Mouse (Mus musculus) limb, embryonic 14.5 days (tissue): ENCODE measurements at regions not wholly inside any gene's neighbourhood (a gene's known extent, or its start where the extent isn't known, plus 50 kb on each side); places are given as distances from the start of the nearest gene placed in this dataset.

Experiments
- ATAC-seq: fragments of 200-750 bp; cut with Nextera tagmentation; 2 replicates; pipeline ENCODE4 v1.8.0; 2017; ENCODE audit warnings: low read depth, moderate number of reproducible peaks, moderate TSS enrichment; ENCODE audit not compliant: low FRiP score
- DNase-seq: peaks from one replicate; pipeline ENCODE4 v3.0.0-alpha.2; 2015; ENCODE audit warnings: low spot score
- H3K27ac ChIP-seq: fragments of 300-500 bp; sonication (generic); replicated peaks from 2 replicates; pipeline ENCODE4 v1.5.1; 2014; ENCODE audit warnings: low read depth, mild to moderate bottlenecking, low read length, moderate library complexity, mixed read lengths
- H3K27me3 ChIP-seq: fragments of 300-500 bp; sonication (generic); 2 replicates; pipeline ENCODE4 v1.6.1; 2014; ENCODE audit warnings: low read length, mixed read lengths; ENCODE audit not compliant: control insufficient read depth, insufficient read depth
- H3K36me3 ChIP-seq: fragments of 300-500 bp; sonication (generic); 2 replicates; pipeline ENCODE4 v1.6.1; 2014; ENCODE audit warnings: mild to moderate bottlenecking, low read length, moderate library complexity, mixed read lengths; ENCODE audit not compliant: control insufficient read depth, insufficient read depth
- H3K4me1 ChIP-seq: fragments of 300-500 bp; sonication (generic); 2 replicates; pipeline ENCODE4 v1.6.1; 2014; ENCODE audit warnings: antibody characterized with exemption, low read length, mixed read lengths; ENCODE audit not compliant: control insufficient read depth, insufficient read depth
- H3K4me2 ChIP-seq: fragments of 300-500 bp; sonication (generic); replicated peaks from 2 replicates; pipeline ENCODE4 v1.6.1; 2014; ENCODE audit warnings: low read depth, mild to moderate bottlenecking, low read length, moderate library complexity; ENCODE audit not compliant: severe bottlenecking
- H3K4me3 ChIP-seq: fragments of 300-500 bp; sonication (generic); replicated peaks from 2 replicates; pipeline ENCODE4 v1.5.1; 2014; ENCODE audit warnings: low read length
- H3K9ac ChIP-seq: fragments of 300-500 bp; sonication (generic); 2 replicates; pipeline ENCODE4 v1.6.1; 2014; ENCODE audit warnings: mild to moderate bottlenecking, low read depth, low read length, moderate library complexity; ENCODE audit not compliant: severe bottlenecking
- H3K9me3 ChIP-seq: fragments of 300-500 bp; sonication (generic); 2 replicates; pipeline ENCODE4 v1.6.1; 2016; ENCODE audit warnings: low read length; ENCODE audit not compliant: control insufficient read depth
- POLR2A ChIP-seq: fragments of 200-500 bp; IDR thresholded peaks from 2 replicates; pipeline ENCODE4 v1.8.0; 2012; ENCODE audit warnings: inconsistent platforms, mild to moderate bottlenecking, moderate library complexity, borderline replicate concordance; ENCODE audit not compliant: insufficient read depth, insufficient read length; ENCODE audit errors: extremely low read depth
- WGBS: fragments of 180-500 bp; shearing (Covaris S2); extraction: QIAGEN DNeasy Blood & Tissue Kit; methylation state at CpG from one replicate; pipeline ENCODE4 v1.1.7; 2014; 5-methylcytosine and 5-hydroxymethylcytosine counted together

GRCm38 (mm10) chr6:9659672-9660071, 711.4 kb downstream of the Nxph1 start:
- Histone ChIP-seq H3K4me3 (no peak overlapping the region), H3K36me3 (no peaks in the 10 kb centered on the region), H3K9me3 (no peaks in the 10 kb centered on the region), H3K27me3 (no peaks in the 10 kb centered on the region), H3K4me1 (no peaks in the 10 kb centered on the region), H3K4me2 (no peak overlapping the region), H3K27ac (no peak overlapping the region), H3K9ac (no peak overlapping the region)
- DNase-seq (no peak), ATAC-seq (no peak)
- 83% methylated on average over 7 of the region's 7 CpGs for WGBS
- TF ChIP-seq POLR2A, result no peak

GRCm38 (mm10) chr6:9685182-9685581, 737.0 kb downstream of the Nxph1 start:
- TF ChIP-seq POLR2A, result no peak
- no peak for DNase-seq

GRCm38 (mm10) chr6:9693714-9694113, 745.5 kb downstream of the Nxph1 start:
- Histone ChIP-seq H3K27ac (no peak overlapping the region), H3K9me3 (no peaks in the 10 kb centered on the region), H3K36me3 (no peaks in the 10 kb centered on the region), H3K4me2 (no peak overlapping the region), H3K4me3 (no peak overlapping the region), H3K9ac (no peak overlapping the region), H3K27me3 (no peaks in the 10 kb centered on the region), H3K4me1 (no peaks in the 10 kb centered on the region)
- DNase-seq, result no peak
- ATAC-seq, result no peak
- WGBS, result 15% methylated on average over 1 of the region's 1 CpGs
- TF ChIP-seq POLR2A, result no peak

More at GRCm38 (mm10) chr6:9685182-9685581, 737.0 kb downstream of the Nxph1 start:
- no peak overlapping the region for H3K4me3 ChIP-seq
- H3K4me1 ChIP-seq, result no peaks in the 10 kb centered on the region
- no peaks in the 10 kb centered on the region for H3K9me3 ChIP-seq
- ATAC-seq, result no peak
- H3K27ac ChIP-seq, result no peak overlapping the region
- H3K4me2 ChIP-seq, result no peak overlapping the region
- H3K9ac ChIP-seq, result no peak overlapping the region
- H3K36me3 ChIP-seq, result no peaks in the 10 kb centered on the region
- H3K27me3 ChIP-seq, result no peaks in the 10 kb centered on the region

- H3K4me3 ChIP-seq, result no peak overlapping the region
- WGBS, result 80% methylated on average over 1 of the region's 1 CpGs
- H3K4me2 ChIP-seq, result no peak overlapping the region
- ATAC-seq (no peak), DNase-seq (no peak)
- H3K9ac ChIP-seq, result no peak overlapping the region
- TF ChIP-seq POLR2A, result no peak
- H3K27ac ChIP-seq, result no peak overlapping the region
- no peaks in the 10 kb centered on the region for H3K4me1 ChIP-seq
- no peaks in the 10 kb centered on the region for H3K36me3 ChIP-seq
- no peaks in the 10 kb centered on the region for H3K9me3 ChIP-seq
- no peaks in the 10 kb centered on the region for H3K27me3 ChIP-seq
Measured at GRCm38 (mm10) chr6:9697698-9698097, 749.5 kb downstream of the Nxph1 start.

GRCm38 (mm10) chr6:9698193-9698592, 750.0 kb downstream of the Nxph1 start:
- H3K27me3 ChIP-seq, result no peaks in the 10 kb centered on the region
- no peak for TF ChIP-seq POLR2A
- ATAC-seq (no peak), DNase-seq (no peak)
- H3K9ac ChIP-seq, result no peak overlapping the region
- 75% methylated on average over 1 of the region's 1 CpGs for WGBS
- H3K36me3 ChIP-seq, result no peaks in the 10 kb centered on the region
- no peak overlapping the region for H3K4me2 ChIP-seq
- no peaks in the 10 kb centered on the region for H3K4me1 ChIP-seq
- H3K9me3 ChIP-seq, result no peaks in the 10 kb centered on the region
- H3K4me3 ChIP-seq, result no peak overlapping the region
- H3K27ac ChIP-seq, result no peak overlapping the region
